Mouse (Mus musculus) spleen, postnatal 10 days (tissue): ENCODE data around the gene Zfp827.

ENCODE experiments used
- DNase-seq, 2 experiments: peaks; one replicate each; pipeline ENCODE4 v3.0.0; 2021 to 2022; ENCODE audit warnings: low spot score in 2 of 2

Zfp827 gene

DNA sequence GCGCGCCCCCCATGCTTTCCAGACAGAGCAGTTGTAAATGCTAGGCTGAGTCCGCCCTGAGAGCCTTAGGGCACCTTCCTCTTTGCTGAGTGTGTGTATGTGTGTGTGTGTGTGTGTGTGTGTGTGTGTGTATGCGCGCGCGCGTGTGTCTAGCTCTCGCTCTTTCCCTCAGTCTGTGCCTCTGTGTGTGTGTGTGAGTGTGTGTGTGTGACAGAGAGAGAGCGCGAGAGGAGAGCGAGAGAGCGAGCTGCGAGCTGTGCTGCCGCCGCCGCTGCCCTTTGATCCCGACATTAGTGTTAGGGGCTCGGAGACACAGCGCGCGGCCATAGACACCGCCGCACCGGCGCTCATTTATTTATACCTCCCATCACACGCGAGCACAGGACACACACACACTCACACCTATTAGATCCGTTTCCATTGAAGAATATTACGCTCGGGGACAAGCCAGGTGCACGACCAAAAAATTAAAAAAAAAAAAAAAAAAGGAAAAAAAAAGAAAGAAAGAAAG lies at the start of gene Zfp827:
Gene Zfp827, plus strand, starts transcription at position 461 of the 511 bp plus-strand sequence.
- peak; percentile 52 to 79 for DNase-seq

DNA sequence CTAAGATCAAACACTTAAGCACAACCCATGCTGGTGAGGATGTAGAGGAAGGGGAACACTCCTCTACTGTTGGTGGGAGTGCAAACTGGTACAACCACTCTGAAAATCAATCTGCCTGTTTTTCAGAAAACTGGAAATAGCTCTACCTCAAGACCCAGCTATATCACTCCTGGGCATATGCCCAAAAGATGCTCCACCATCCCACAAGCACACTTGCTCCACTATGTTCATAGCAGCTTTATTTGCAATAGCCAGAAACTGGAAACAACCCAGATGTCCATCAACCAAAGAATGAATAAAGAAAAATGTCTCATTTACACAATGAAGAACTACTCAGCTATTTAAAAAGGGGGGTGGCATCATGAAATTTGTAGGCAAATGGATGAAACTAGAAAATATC lies 23.9 kb upstream of the Zfp827 start:
- no peak for DNase-seq

DNA sequence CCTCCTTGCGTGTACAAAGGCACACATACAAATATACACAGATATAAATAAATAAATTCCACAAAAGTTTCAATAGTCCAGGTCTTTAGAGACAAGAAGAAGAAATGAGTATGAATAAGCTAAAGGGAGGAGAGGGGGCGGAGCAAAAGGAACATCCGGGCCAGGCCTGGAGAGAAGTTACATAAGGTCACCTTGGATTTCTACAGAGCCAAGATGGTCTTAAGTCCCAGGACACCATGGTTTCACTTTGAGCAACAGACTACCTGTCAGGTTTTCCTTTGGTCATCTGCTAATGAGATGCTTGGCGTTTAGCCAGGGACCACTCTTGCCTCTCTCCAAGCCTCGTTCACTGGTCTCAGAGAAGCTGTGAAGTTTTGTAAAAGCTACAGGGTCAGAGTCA lies 13.2 kb upstream of the Zfp827 start:
- DNase-seq, result no peak

- no peak for DNase-seq
These were observed 12.2 kb upstream of the Zfp827 start for GRCm38 (mm10) chr8:79016076-79016475.

GRCm38 (mm10) chr8:79016583-79016982 lies 11.7 kb upstream of the Zfp827 start:
- DNase-seq, result no peak

DNA sequence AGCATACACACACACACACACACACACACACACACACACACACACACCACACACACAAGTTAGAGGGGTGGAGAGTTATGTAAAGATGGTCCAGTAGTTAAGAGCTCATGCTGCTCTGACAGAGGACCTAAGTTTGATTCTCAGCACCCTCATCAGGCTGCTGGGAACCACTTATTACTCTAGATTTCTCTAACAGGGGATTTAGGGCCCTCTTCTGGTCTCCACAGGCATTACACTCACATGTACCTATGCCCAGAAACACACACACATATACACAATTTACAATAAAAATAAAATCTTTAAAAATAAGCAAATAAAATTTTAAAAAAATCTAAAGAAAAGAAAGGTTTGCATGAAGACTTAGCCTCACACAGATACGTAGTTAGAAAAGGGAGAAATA lies 4.3 kb upstream of the Zfp827 start:
- DNase-seq, result no peak

DNA sequence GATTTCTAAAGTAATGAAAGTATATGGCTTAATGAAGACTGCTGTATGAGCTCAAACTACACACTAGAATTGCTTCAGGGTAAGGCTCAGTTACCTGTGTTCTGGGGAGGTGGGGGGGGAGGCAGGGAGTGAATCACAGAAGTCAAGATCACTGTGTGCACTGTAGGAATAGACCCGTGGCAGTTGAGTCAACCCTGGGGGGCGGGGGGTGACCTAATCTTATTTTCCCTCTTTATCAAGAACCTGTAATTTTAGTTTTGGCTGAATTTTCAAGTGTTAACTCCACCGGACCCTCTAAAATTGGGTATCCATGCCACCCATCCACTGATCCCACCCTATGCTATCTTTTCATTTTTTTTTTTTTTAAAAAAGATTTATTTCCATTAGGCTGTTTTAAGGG lies 918 bp upstream of the Zfp827 start:
- DNase-seq, result no peak

DNA sequence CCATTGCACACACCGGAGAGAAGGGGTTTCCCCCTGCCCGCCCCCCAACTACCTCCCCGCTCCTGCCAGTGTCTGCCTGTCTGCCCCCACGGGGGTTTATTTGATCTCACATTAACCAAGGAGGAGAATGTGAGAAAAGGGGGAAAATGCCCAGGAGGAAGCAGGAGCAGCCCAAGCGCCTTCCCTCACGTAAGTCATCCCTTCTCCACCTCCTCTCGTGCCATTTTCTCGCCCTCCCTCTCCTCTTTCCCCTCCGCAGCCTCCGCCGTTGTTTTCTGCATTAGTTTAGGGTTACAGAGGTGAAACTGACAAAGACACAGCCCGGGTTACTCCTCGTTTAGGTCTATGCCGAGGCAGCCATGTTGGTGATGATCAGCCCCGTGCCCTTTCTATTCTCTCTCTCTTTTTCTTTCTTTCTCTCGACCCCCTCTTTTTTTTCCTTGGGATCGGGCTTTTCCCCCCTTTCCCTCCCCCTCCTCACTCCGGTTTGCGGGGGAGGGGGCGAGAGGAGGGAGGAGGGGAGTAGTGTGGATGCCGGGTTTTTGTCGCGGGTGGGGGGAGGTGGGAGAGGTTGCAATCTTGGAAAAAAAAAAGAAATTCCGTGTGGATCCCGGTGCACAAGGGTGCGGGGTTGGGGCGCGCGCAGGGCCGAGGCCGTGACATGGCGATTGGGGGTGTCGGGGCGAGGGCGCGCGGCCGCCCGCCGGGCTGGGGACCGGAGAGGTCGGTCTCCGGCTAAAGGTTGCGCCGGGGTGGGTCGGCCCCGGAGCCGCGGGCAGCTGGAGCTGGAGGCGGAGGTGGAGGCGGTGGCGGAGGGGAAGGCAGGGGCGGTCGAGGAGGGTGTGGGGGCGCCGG lies 531 bp downstream of the Zfp827 start:
- peak; percentile 32 to 51 for DNase-seq

DNA sequence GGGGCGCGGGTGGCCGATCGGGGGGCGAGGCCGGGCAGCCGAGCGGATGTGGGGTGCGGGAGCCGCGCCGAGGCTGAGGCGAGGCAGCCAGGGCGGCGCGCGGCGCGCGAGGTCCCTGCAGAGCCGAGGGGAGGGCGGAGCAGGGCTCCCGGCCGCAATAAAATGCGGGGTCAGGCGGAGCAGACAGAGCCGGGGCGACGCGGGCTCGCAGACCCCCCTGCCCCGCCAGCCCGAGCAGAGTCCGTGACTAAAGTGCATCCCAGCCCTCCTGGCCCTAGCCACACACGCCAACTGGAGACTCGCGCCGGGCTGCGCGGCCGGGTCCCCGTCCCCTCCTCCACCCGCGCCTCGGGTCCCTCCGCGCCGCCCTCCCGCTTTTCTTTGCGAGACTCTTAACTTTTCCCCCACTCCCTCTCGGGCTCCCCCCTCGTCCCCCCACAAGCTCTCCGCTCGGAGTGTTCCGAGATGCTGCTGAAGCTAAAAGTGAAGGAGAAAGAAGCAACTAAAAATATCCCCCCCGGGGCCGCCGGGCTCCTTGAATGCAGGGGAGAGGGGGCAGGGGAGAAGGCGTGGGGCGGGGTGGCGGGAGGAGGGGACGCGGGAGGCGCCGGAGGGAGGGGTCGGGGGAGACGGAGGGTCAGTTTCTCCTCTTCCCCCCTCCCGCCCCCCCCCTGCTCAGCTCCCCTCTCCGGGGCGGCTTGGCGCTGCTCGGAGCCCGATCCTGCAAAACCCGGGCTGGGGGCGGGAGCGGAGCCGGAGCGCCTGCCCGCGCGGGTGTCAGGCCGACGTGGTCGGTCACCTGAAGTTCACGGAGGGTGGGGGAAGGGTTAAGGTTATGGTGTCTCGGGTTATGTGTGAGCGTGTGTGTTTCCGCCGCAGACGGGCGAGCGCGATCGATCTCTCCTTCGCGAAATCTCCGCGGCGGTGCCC lies 1.4 kb downstream of the Zfp827 start:
- peak; percentile 53 to 59 for DNase-seq

DNA sequence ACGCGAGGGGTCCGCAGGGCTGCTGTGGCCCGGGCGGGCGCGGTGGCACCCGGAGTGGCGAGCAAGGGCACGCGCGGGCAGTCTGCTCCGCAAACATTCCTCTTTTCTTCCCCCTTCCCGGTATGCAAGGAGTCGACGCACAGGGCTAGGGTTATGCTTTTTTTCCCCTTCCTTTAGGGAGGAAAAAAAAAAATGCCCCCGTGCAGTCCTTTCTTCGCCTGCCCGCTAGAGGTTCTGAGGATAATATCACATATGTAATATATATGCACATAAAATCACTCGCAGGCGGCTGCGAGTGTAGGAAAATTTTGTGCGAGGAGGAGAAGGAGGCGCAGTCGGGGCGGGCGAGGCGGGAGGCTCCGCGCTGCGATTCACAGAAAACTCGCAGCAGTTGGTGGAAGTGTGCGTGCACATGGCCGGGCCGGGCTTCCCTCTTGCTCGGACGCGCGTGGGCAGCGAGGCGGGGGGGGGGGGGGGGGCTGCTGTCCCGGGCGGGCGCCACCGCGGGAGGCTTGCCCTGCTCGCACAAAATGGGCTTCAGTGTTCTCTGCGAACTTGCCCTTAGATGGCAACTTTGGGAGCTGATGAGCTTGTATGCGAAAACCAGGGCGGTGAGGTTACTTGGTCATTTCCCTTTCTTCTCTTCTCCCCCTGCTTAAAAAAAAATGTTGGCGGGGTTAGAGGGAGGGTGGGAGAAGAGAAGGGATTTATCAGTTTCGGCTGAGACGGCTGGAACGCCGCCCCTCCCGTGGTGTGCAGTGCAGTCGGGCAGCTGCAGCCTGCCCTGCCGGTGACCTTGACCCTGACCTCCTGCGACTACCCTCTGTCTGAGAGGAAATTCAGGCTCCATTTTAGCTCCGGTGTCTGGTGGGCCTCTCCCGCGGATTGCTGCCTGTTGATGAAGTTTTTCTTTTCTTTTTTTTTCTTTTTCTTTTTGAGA lies 2.4 kb downstream of the Zfp827 start:
- DNase-seq, result peak; percentile 32 to 47

DNA sequence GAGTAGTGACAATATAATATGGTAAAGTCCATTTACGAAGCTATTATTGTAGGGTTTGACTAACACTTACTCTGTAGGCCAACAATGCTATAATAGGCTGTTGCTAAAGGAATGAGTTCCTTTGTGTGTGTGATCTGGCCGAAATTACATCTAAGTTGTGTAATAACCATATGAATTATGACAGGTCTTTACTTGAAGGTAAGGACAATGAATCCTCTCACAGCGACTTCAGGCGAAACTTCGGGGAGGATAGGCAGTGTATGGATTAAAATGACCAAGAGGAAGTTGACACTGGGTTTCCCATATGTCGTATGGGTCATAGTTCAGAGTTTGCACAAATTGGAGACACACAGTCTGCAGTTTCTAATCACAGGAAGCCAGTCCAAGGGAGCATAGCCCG lies 9.3 kb downstream of the Zfp827 start:
- DNase-seq, result no peak

- no peak for DNase-seq
These were observed 9.8 kb downstream of the Zfp827 start for GRCm38 (mm10) chr8:79037991-79038390.

- no peak for DNase-seq
These were observed 13.2 kb downstream of the Zfp827 start for GRCm38 (mm10) chr8:79041429-79041828.

DNA sequence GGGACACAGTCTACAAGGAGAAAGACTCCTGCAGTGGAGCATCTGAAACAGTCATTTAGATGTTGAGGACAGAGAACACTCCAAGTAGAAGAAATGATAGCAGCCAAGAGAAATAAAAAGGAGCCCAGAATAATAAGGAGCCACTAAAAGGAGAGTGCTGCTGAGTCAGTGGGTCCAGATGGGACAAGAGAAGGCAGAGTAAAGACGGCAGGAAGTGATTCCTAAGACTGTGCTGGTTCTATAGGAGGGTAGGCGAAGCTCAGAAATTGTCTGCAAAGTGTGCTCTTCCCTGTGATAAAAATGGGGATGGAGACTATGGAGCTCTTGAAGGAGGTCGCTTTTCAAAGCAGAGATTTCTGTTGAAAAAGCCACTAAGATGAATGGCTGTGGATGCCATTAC lies 14.0 kb downstream of the Zfp827 start:
- no peak for DNase-seq

- DNase-seq, result no peak
These were observed 16.4 kb downstream of the Zfp827 start for GRCm38 (mm10) chr8:79044673-79045072.

DNA sequence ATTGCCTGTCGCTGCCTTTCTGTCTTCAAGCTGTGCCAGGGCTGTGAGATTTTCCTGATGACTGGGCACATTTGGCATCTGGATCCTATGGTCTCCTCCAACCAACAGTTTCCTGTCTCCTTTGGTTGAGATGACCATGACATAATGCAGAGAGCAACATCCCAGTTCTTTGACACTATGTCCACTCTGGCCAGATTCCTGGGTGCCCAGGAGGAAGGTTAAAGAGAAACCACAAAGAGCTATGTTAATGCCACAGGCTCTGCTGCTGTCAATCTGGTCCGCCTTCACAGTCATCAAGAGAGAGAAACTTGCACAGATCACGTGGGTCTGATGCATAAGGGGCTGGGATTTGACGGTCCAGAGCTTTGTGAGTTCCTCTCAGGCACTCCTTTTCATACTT lies 18.4 kb downstream of the Zfp827 start:
- no peak for DNase-seq

GRCm38 (mm10) chr8:79048388-79049005 lies 20.3 kb downstream of the Zfp827 start:
- DNase-seq, result no peak

GRCm38 (mm10) chr8:79054222-79054621 lies 26.0 kb downstream of the Zfp827 start:
- DNase-seq, result no peak

DNA sequence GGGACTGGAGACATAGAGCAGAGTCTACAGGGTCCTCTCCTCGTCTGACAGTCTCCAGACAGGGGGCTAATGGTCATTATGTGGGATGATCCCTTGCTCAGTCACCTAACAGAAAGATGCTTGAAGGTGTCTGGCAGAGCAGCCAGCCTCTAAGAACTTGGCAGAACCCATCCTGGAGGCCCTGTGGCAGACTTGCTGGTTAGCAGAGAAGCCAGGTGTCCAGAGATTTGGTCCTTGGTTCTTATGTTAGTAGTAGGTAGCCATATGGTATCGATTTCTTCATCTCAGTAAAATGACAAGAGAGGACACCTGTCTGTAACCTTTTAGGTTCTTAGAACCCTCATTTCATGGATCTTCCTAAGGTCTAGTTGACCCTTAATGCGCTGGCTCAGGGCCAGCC lies 28.9 kb downstream of the Zfp827 start:
- DNase-seq, result no peak

- no peak for DNase-seq
These were observed 31.1 kb downstream of the Zfp827 start for GRCm38 (mm10) chr8:79059361-79059760.
